Mouse (Mus musculus): ENCODE data around the gene Gm30083. TPM values are rescaled to one million over a fixed set of nuclear protein-coding genes. Genes with fewer than 3 reads are reported as not detected.
A peak's percentile ranks its signal among the peaks of the same experiment; 100 is the strongest.

Gm30083 gene
- polyA plus RNA-seq, 1 experiment: not detected

DNA sequence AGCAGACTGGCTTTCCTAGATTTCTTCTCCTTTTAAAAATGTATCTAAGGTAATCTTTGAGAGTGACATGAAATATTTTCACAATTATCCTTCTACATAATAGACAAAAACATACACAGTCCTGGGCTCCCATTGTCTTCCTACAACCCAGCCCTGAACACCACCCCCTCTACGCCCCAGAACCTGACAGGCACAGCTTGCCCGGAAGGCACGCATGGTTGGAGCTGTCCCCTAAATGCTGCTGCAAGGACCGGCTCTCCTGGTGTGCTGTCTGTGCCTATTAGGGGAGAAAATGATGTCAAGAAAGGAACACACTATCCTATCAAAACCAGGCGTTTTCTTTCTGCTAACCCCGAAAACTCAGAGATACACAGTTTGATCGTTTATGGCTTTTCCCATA lies 37.2 kb downstream of the Gm30083 start:
- Histone ChIP-seq H3K4me1 (ENCODE audit: control insufficient read depth, insufficient read depth, low read length) (peaks cover 6% of the 10 kb centered on the region), H3K4me3 (ENCODE audit: insufficient read depth, low read depth, low read length) (no peak overlapping the region), H3K27ac (ENCODE audit: insufficient read depth, low read depth, low read length) (no peak overlapping the region)
- 60% methylated on average over 7 of the region's 7 CpGs for WGBS
- TF ChIP-seq CTCF (IDR thresholded peaks at IDR 0.05; ENCODE audit: insufficient read depth, low read depth, low read length): no peak
- TF ChIP-seq POLR2A (IDR thresholded peaks at IDR 0.05; ENCODE audit: insufficient read depth, low read depth, low read length): no peak

DNA sequence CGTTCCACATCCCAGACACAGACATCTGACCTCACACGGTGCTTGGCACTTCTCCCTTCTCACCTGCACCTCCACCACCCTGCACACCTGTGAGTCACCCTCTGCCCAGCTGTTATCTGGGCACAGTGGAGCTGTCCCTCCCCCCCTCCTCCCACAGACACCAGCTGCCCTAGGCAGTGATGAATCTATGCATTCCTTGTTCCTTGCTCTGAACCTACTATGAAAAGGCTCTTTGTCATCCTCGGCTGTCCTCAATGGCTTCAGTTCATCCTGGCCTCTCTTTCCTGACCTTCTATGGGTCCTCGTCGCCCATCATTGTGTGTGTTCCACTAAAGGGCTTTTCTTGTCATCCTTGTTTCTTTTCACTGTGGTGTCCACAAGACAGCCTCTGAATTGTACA lies 40.2 kb downstream of the Gm30083 start:
- Histone ChIP-seq H3K4me1 (ENCODE audit: control insufficient read depth, insufficient read depth, low read length) (peaks cover 6% of the 10 kb centered on the region), H3K27ac (ENCODE audit: insufficient read depth, low read depth, low read length) (no peak overlapping the region), H3K4me3 (ENCODE audit: insufficient read depth, low read depth, low read length) (no peak overlapping the region)
- TF ChIP-seq POLR2A (IDR thresholded peaks at IDR 0.05; ENCODE audit: insufficient read depth, low read depth, low read length) (no peak), CTCF (IDR thresholded peaks at IDR 0.05; ENCODE audit: insufficient read depth, low read depth, low read length) (no peak)
- 82% methylated on average over 5 of the region's 5 CpGs for WGBS

- 65% methylated on average over 7 of the region's 7 CpGs for WGBS
- Histone ChIP-seq H3K27ac (ENCODE audit: insufficient read depth, low read depth, low read length) (no peak overlapping the region), H3K4me3 (ENCODE audit: insufficient read depth, low read depth, low read length) (no peak overlapping the region), H3K4me1 (ENCODE audit: control insufficient read depth, insufficient read depth, low read length) (no peaks in the 10 kb centered on the region)
- TF ChIP-seq CTCF (IDR thresholded peaks at IDR 0.05; ENCODE audit: insufficient read depth, low read depth, low read length) (no peak), POLR2A (IDR thresholded peaks at IDR 0.05; ENCODE audit: insufficient read depth, low read depth, low read length) (no peak)
These were observed 42.3 kb downstream of the Gm30083 start for GRCm38 (mm10) chr14:33972679-33973078.

DNA sequence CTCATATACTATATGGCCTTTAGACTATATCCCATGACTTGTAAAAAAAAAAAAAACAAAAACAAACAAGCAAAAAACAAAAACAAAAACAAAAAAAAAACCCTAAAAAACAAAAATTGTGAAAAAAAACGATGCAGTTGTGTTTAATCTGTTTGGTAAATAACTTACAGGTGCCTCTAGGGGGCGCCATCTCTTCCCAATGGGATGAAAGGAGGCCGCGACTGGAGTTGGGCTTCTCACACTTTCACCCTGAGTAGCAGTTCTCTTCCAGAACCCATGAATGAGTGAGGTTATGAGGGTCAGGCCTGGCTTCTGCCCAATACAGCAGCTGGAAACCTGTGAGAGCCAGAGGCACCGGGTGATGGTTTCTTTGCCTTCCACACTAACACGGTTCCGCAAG lies 49.3 kb downstream of the Gm30083 start:
- Histone ChIP-seq H3K27ac (ENCODE audit: insufficient read depth, low read depth, low read length) (no peak overlapping the region), H3K4me3 (ENCODE audit: insufficient read depth, low read depth, low read length) (no peak overlapping the region), H3K4me1 (ENCODE audit: control insufficient read depth, insufficient read depth, low read length) (no peaks in the 10 kb centered on the region)
- no peak for TF ChIP-seq CTCF (IDR thresholded peaks at IDR 0.05; ENCODE audit: insufficient read depth, low read depth, low read length)
- TF ChIP-seq POLR2A (IDR thresholded peaks at IDR 0.05; ENCODE audit: insufficient read depth, low read depth, low read length): no peak
- WGBS: 68% methylated on average over 7 of the region's 7 CpGs

- Histone ChIP-seq H3K4me1 (ENCODE audit: control insufficient read depth, insufficient read depth, low read length) (no peaks in the 10 kb centered on the region), H3K4me3 (ENCODE audit: insufficient read depth, low read depth, low read length) (no peak overlapping the region), H3K27ac (ENCODE audit: insufficient read depth, low read depth, low read length) (no peak overlapping the region)
- WGBS: 18% methylated on average over 9 of the region's 9 CpGs
- TF ChIP-seq CTCF (IDR thresholded peaks at IDR 0.05; ENCODE audit: insufficient read depth, low read depth, low read length) (peak; percentile 24; the same call in 1 of the 2 replicates), POLR2A (IDR thresholded peaks at IDR 0.05; ENCODE audit: insufficient read depth, low read depth, low read length) (no peak)
These were observed 55.6 kb downstream of the Gm30083 start for GRCm38 (mm10) chr14:33959341-33959740.

- no peak overlapping the region for H3K4me3 ChIP-seq (ENCODE audit: insufficient read depth, low read depth, low read length)
- WGBS: 56% methylated on average over 3 of the region's 3 CpGs
- H3K4me1 ChIP-seq (ENCODE audit: control insufficient read depth, insufficient read depth, low read length): no peaks in the 10 kb centered on the region
- no peak overlapping the region for H3K27ac ChIP-seq (ENCODE audit: insufficient read depth, low read depth, low read length)
- TF ChIP-seq CTCF (IDR thresholded peaks at IDR 0.05; ENCODE audit: insufficient read depth, low read depth, low read length): no peak
- no peak for TF ChIP-seq POLR2A (IDR thresholded peaks at IDR 0.05; ENCODE audit: insufficient read depth, low read depth, low read length)
These were observed 56.1 kb downstream of the Gm30083 start for GRCm38 (mm10) chr14:33958841-33959240.

- no peaks in the 10 kb centered on the region for H3K4me1 ChIP-seq (ENCODE audit: control insufficient read depth, insufficient read depth, low read length)
- TF ChIP-seq POLR2A (IDR thresholded peaks at IDR 0.05; ENCODE audit: insufficient read depth, low read depth, low read length): no peak
- no peak for TF ChIP-seq CTCF (IDR thresholded peaks at IDR 0.05; ENCODE audit: insufficient read depth, low read depth, low read length)
- no peak overlapping the region for H3K27ac ChIP-seq (ENCODE audit: insufficient read depth, low read depth, low read length)
- H3K4me3 ChIP-seq (ENCODE audit: insufficient read depth, low read depth, low read length): no peak overlapping the region
- 94% methylated on average over 4 of the region's 4 CpGs for WGBS
These were observed 56.8 kb downstream of the Gm30083 start for GRCm38 (mm10) chr14:33958186-33958585.

DNA sequence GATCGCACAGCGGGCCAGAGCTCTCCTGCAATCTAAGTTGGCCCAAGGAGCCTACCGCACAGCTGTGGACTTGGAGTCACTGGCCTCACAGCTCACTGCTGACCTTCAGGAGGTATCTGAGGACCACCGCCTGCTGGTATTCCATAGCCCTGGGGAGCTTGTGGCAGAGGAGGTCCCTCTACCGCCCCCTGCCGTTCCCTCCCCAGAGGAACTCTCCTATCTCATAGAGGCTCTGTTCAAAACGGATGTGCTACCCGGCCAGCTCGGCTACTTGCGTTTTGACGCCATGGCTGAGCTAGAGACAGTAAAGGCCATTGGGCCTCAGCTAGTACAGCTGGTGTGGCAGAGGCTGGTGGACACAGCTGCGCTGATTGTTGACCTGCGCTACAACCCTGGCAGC lies 58.9 kb downstream of the Gm30083 start:
- Histone ChIP-seq H3K4me1 (ENCODE audit: control insufficient read depth, insufficient read depth, low read length) (no peaks in the 10 kb centered on the region), H3K4me3 (ENCODE audit: insufficient read depth, low read depth, low read length) (no peak overlapping the region), H3K27ac (ENCODE audit: insufficient read depth, low read depth, low read length) (no peak overlapping the region)
- TF ChIP-seq POLR2A (IDR thresholded peaks at IDR 0.05; ENCODE audit: insufficient read depth, low read depth, low read length) (no peak), CTCF (IDR thresholded peaks at IDR 0.05; ENCODE audit: insufficient read depth, low read depth, low read length) (no peak)
- 89% methylated on average over 13 of the region's 13 CpGs for WGBS

GRCm38 (mm10) chr14:33953761-33954160 lies 61.2 kb downstream of the Gm30083 start, which contains the start of gene Rbp3:
Gene Rbp3, plus strand, starts transcription at chr14:33954003.
- Histone ChIP-seq H3K4me3 (ENCODE audit: insufficient read depth, low read depth, low read length) (no peak within 1 kb of the TSS), H3K4me1 (ENCODE audit: control insufficient read depth, insufficient read depth, low read length) (no peaks in the 10 kb centered on the region), H3K27ac (ENCODE audit: insufficient read depth, low read depth, low read length) (no peak within 1 kb of the TSS)
- 82% methylated on average over 5 of the region's 5 CpGs for WGBS
- TF ChIP-seq CTCF (IDR thresholded peaks at IDR 0.05; ENCODE audit: insufficient read depth, low read depth, low read length): no peak
- no peak for TF ChIP-seq POLR2A (IDR thresholded peaks at IDR 0.05; ENCODE audit: insufficient read depth, low read depth, low read length)
